Mouse (Mus musculus): ENCODE results near the gene Slc18b1.

DNA sequence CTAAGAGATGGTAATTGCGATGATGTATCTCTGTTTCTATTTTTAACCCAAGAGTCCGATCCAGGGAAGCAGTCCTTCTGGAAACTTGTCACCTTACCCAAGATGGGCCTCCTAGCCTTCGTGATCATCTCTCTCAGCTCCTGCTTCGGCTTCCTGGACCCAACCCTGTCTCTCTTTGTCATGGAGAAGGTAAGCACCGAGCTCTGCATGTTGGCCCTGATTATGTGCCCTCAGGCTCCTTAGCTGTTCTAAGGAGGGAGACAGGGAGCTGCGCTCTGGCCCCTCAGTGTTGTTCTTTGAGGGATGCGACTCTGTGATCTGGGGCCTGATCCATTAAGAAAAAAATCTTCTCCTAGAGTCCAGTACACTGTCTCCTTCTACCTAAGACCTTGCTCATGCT, 19.5 kb downstream of the Slc18b1 start:
- no peak for TF ChIP-seq CTCF (IDR thresholded peaks at IDR 0.05; ENCODE audit: insufficient read depth, low read length)
- no peak for TF ChIP-seq POLR2A (IDR thresholded peaks at IDR 0.05; ENCODE audit: borderline replicate concordance, extremely low read depth, low read depth, low read length)

Measured in lung, adult 2 months (tissue).